Comparison of ENCODE assay signal across 8 mouse cellular contexts in the genomic region with DNA sequence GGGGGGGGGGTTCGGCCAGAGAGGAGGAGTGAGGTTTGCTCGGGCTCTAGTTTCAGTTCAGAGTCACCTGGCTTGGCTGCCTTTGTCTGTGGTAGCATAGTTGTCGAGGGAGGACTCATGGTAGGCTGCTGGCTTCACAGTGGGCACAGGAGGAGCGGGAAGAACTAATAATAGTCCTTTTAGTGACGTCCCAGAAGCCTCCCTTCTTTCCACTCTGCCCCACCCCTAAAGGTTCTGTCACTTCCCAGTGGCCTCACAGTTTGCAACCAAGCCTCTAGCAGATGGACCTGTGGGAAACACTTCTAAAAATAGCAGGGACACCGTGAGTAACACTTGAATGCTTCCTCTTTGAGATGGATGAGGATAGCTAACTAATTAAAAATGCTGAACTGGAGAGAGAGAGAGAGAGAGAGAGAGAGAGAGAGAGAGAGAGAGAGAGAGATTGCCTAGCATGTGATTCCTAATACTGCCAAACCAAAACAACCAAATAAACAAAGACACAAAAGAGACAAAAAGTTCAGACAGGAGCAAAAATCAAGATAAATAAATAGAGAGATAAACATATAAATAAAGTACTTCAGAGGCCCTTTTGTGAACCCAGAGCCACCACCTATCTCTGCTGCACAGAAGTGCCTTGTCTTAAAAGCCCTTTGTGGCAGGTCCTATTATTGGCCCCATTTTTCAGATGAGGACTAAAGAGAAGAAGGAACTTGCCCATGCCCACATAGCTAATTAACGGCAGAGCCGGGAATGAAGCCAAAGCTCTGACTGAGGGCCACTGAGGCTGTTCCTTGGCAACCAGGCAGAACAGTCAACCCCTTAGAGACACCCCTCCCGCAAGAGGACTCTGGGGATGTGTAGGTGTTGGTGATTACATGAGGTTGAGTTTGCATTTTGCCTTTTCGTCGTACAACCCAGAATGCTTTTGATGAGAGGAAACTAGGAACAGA. TPM values are rescaled to one million over a fixed set of nuclear protein-coding genes. Genes with fewer than 3 reads are reported as not detected.
DNase-seq lines count a peak whose midpoint lies in the region; ATAC-seq and TF ChIP-seq lines count a peak whose summit lies in the region.

No protein-coding gene starts in this region.

- no peaks in the 10 kb centered on the region for H3K9me3 ChIP-seq in limb, embryonic 15.5 days
- no peaks in the 10 kb centered on the region for H3K9me3 ChIP-seq in limb, embryonic 10.5 days (replicated peaks)
- no peaks in the 10 kb centered on the region for H3K9me3 ChIP-seq in heart, embryonic 12.5 days (replicated peaks)

- no peaks in the 10 kb centered on the region for H3K27me3 ChIP-seq in limb, embryonic 15.5 days
- no peaks in the 10 kb centered on the region for H3K27me3 ChIP-seq in limb, embryonic 10.5 days (ENCODE audit: low read depth, poor library complexity, severe bottlenecking)
- no peaks in the 10 kb centered on the region for H3K27me3 ChIP-seq in heart, embryonic 12.5 days (replicated peaks)

- ATAC-seq in limb, embryonic 15.5 days (ENCODE audit: insufficient number of reproducible peaks, low FRiP score, low TSS enrichment, low read depth): peak; percentile 48; the same call in 1 of the 2 replicates
- peak; percentile 66; the same call in 1 of the 2 replicates for ATAC-seq in heart, embryonic 12.5 days (ENCODE audit: insufficient number of reproducible peaks, low FRiP score)

- no peak overlapping the region for H3K4me2 ChIP-seq in limb, embryonic 15.5 days
- H3K4me2 ChIP-seq in heart, embryonic 12.5 days: peak overlapping the region; percentile 28

- H3K27ac ChIP-seq in limb, embryonic 15.5 days: no peak overlapping the region
- H3K27ac ChIP-seq in limb, embryonic 10.5 days: no peak overlapping the region; the same call in 1 of the 2 replicates
- H3K27ac ChIP-seq in heart, embryonic 12.5 days (ENCODE audit: poor library complexity, severe bottlenecking): peak overlapping the region; percentile 85
- H3K27ac ChIP-seq in olfactory bulb, adult 2 months (ENCODE audit: insufficient read depth, low read depth, low read length): 0 out of 2 replicates have a peak overlapping the region, but pooled peaks have one; percentile 25

- peaks cover 15% of the 10 kb centered on the region for H3K4me1 ChIP-seq in limb, embryonic 15.5 days
- peaks cover 13% of the 10 kb centered on the region for H3K4me1 ChIP-seq in limb, embryonic 10.5 days
- H3K4me1 ChIP-seq in heart, embryonic 12.5 days (replicated peaks): peaks cover 20% of the 10 kb centered on the region
- peaks cover 14% of the 10 kb centered on the region for H3K4me1 ChIP-seq in olfactory bulb, adult 2 months (ENCODE audit: control insufficient read depth, insufficient read depth, low read length)

- WGBS in limb, embryonic 15.5 days: 33% methylated on average over 11 of the region's 11 CpGs
- 59% methylated on average over 11 of the region's 11 CpGs for WGBS in limb, embryonic 10.5 days
- WGBS in heart, embryonic 12.5 days: 39% methylated on average over 11 of the region's 11 CpGs
- WGBS in olfactory bulb, adult 2 months: 13% methylated on average over 11 of the region's 11 CpGs

- H3K9ac ChIP-seq in limb, embryonic 15.5 days: no peak overlapping the region
- 0 out of 2 replicates have a peak overlapping the region, but pooled peaks have one; percentile 36 for H3K9ac ChIP-seq in heart, embryonic 12.5 days

- no peak overlapping the region for H3K4me3 ChIP-seq in limb, embryonic 15.5 days
- no peak overlapping the region for H3K4me3 ChIP-seq in limb, embryonic 10.5 days
- H3K4me3 ChIP-seq in heart, embryonic 12.5 days: no peak overlapping the region
- H3K4me3 ChIP-seq in olfactory bulb, adult 2 months (ENCODE audit: insufficient read depth, low read depth, low read length): no peak overlapping the region

- no peaks in the 10 kb centered on the region for H3K36me3 ChIP-seq in limb, embryonic 15.5 days
- H3K36me3 ChIP-seq in limb, embryonic 10.5 days: no peaks in the 10 kb centered on the region
- no peaks in the 10 kb centered on the region for H3K36me3 ChIP-seq in heart, embryonic 12.5 days

- no peak for TF ChIP-seq CTCF in olfactory bulb, adult 2 months (IDR thresholded peaks at IDR 0.05; ENCODE audit: insufficient read depth, low read depth, low read length)

- no peak for TF ChIP-seq POLR2A in olfactory bulb, adult 2 months (IDR thresholded peaks at IDR 0.05; ENCODE audit: insufficient read depth, low read depth, low read length)

- DNase-seq in limb, embryonic 10.5 days (ENCODE audit: low spot score): no peak
- DNase-seq in cerebellum, adult 9-11 months: peak; percentile 91
- peak; percentile 64 to 78 for DNase-seq in layer of hippocampus, adult 8-10 months (ENCODE audit: low spot score in 2 of 2)
- no peak for DNase-seq in T-cell, adult 2 months (ENCODE audit: low spot score)
- DNase-seq in adrenal gland, postnatal 4 days (ENCODE audit: low spot score in 2 of 2): no peak

RNA-seq across cellular contexts. Expression of a gene that starts 54.0 kb away (rescaled TPM):
- 9.7 and 9.8 TPM in 2 replicates for polyA plus RNA-seq in limb, embryonic 15.5 days (2015; fragmentation: Nextera tagmentation; extraction: Ambion mirVana)
- polyA plus RNA-seq in limb, embryonic 10.5 days (2016; fragmentation: Nextera tagmentation; extraction: Ambion mirVana): 17.2 and 17.3 TPM in 2 replicates
- polyA plus RNA-seq in heart, embryonic 12.5 days (2016; fragmentation: Nextera tagmentation; extraction: Ambion mirVana): 18.5 and 18.8 TPM in 2 replicates
- 100 to 1,000 TPM; 112 to 138 (median 129) TPM for total RNA-seq in layer of hippocampus, adult 8-10 months (2022)
- not detected in 2 replicates for polyA plus RNA-seq in olfactory bulb, adult 2 months (2012; ENCODE audit: insufficient read depth, insufficient read length, low replicate concordance, missing spikeins)
- 10 to 100 TPM; 15.5 to 16.0 TPM for total RNA-seq in adrenal gland, postnatal 4 days (2021)

Comparison
In these comparisons a context has a peak if more than half of its experiments do, and no peak if none do; other contexts are left out.
1. H3K27ac ChIP-seq: peak in heart, embryonic 12.5 days (single experiment) and olfactory bulb, adult 2 months (single experiment); none in limb, embryonic 15.5 days (single experiment) and limb, embryonic 10.5 days (single experiment).
2. DNase-seq: peak in cerebellum, adult 9-11 months (single experiment) and layer of hippocampus, adult 8-10 months (2 of 2); none in limb, embryonic 10.5 days (single experiment), T-cell, adult 2 months (single experiment) and adrenal gland, postnatal 4 days (0 of 2).
3. RNA of a gene that starts 54.0 kb away (polyA plus RNA-seq): 18.5 to 18.8 TPM in heart, embryonic 12.5 days, 17.2 to 17.3 TPM in limb, embryonic 10.5 days and 9.7 to 9.8 TPM in limb, embryonic 15.5 days; not detected in olfactory bulb, adult 2 months; every median in the first group is over 10 times any median in the second.